Mouse (Mus musculus) liver, embryonic 14.5 days (tissue): ENCODE results near the gene Exosc9. TPM values are rescaled to one million over a fixed set of nuclear protein-coding genes. Genes with fewer than 3 reads are reported as not detected.

Experiments used
- ATAC-seq: fragments of 200-750 bp; cut with Nextera tagmentation; 2 replicates; pipeline ENCODE4 v1.8.0; 2017; ENCODE audit warnings: moderate number of reproducible peaks, mild to moderate bottlenecking, moderate library complexity; ENCODE audit not compliant: insufficient read depth
- DNase-seq, 3 experiments: peaks; one replicate each; pipeline ENCODE4 v3.0.0-alpha.2; 2012 to 2013; ENCODE audit warnings: low read depth in 3 of 3, low spot score in 3 of 3
- H3K27ac ChIP-seq: fragments of 300-500 bp; sonication (generic); 2 replicates; pipeline ENCODE4 v1.5.1; 2014; ENCODE audit warnings: moderate library complexity, mild to moderate bottlenecking, control low read depth, inconsistent platforms
- H3K27me3 ChIP-seq: fragments of 300-500 bp; sonication (generic); 2 replicates; pipeline ENCODE4 v1.6.1; 2014; ENCODE audit warnings: mild to moderate bottlenecking, low read length, moderate library complexity; ENCODE audit not compliant: control insufficient read depth, insufficient read depth
- H3K36me3 ChIP-seq: fragments of 300-500 bp; sonication (generic); replicated peaks from 2 replicates; pipeline ENCODE4 v1.6.1; 2014; ENCODE audit warnings: low read depth; ENCODE audit not compliant: control insufficient read depth, insufficient read depth
- H3K4me1 ChIP-seq, 2 experiments: fragments of 200-500 bp in 1 of 2; fragments of 300-500 bp in 1 of 2; sonication (generic) in 1 of 2; replicated peaks; 2 replicates each; pipeline ENCODE4 v1.6.1; 2012 to 2014; ENCODE audit warnings: antibody characterized with exemption in 1 of 2, inconsistent platforms in 1 of 2, low read length in 1 of 2; ENCODE audit not compliant: control insufficient read depth in 2 of 2, insufficient read depth in 2 of 2
- H3K4me2 ChIP-seq: fragments of 300-500 bp; sonication (generic); 2 replicates; pipeline ENCODE4 v1.6.1; 2014; ENCODE audit warnings: low read depth, mild to moderate bottlenecking, control low read depth, moderate library complexity
- H3K4me3 ChIP-seq, 2 experiments: fragments of 200-500 bp in 1 of 2; fragments of 300-500 bp in 1 of 2; sonication (generic) in 1 of 2; 2 replicates each; pipeline ENCODE4 v1.5.1; 2012 to 2014; ENCODE audit warnings: low read depth in 2 of 2, low read length in 2 of 2, mild to moderate bottlenecking in 2 of 2, control low read depth in 1 of 2, inconsistent platforms in 1 of 2, moderate library complexity in 1 of 2; ENCODE audit not compliant: insufficient read depth in 1 of 2
- H3K9ac ChIP-seq: fragments of 300-500 bp; sonication (generic); replicated peaks from 2 replicates; pipeline ENCODE4 v1.6.1; 2014; ENCODE audit warnings: mild to moderate bottlenecking, control low read depth, moderate library complexity
- H3K9me3 ChIP-seq: fragments of 300-500 bp; sonication (generic); 2 replicates; pipeline ENCODE4 v1.6.1; 2016; ENCODE audit warnings: low read length, mixed read lengths; ENCODE audit not compliant: control insufficient read depth
- CTCF ChIP-seq: IDR thresholded peaks from 2 replicates; pipeline ENCODE4 v1.5.1; 2016; ENCODE audit warnings: antibody characterized with exemption, low read depth, control low read depth
- EP300 ChIP-seq: IDR thresholded peaks from 2 replicates; pipeline ENCODE4 v1.6.1; 2016; ENCODE audit warnings: antibody characterized with exemption, low read depth
- WGBS: fragments of 180-500 bp; shearing (Covaris S2); extraction: QIAGEN DNeasy Blood & Tissue Kit; methylation state at CpG from one replicate; pipeline ENCODE4 v1.1.7; 2014; ENCODE audit not compliant: insufficient replicate concordance; 5-methylcytosine and 5-hydroxymethylcytosine counted together
- polyA plus RNA-seq, 2 experiments: library from polyadenylated mRNA; depleted of rRNA in 1 of 2; stranded (reverse) in 1 of 2; unstranded in 1 of 2; fragments of >200 nt; fragmentation: Nextera tagmentation in 1 of 2; extraction: Ambion mirVana in 1 of 2; gene quantifications; 2 replicates each; pipeline versions ENCODE4 v1.2.1 to v1.2.3; 2012 to 2014

Gene Exosc9
- polyA plus RNA-seq, 2 experiments, result 25.1 to 37.6 TPM

- Histone ChIP-seq H3K9ac (no peak overlapping the region), H3K36me3 (no peaks in the 10 kb centered on the region), H3K4me3 (no peak overlapping the region), H3K4me2 (no peak overlapping the region), H3K27me3 (no peaks in the 10 kb centered on the region), H3K9me3 (no peaks in the 10 kb centered on the region), H3K4me1 (peaks cover 0 to 7% of the 10 kb centered on the region in 2 experiments; a peak in 1 of 4 replicates), H3K27ac (no peak overlapping the region)
- ATAC-seq, result no peak
- no peak for DNase-seq
- WGBS, result 51% methylated on average over 2 of the region's 2 CpGs
- TF ChIP-seq EP300 (no peak), CTCF (no peak)
These were observed 21.2 kb upstream of the Exosc9 start for GRCm38 (mm10) chr3:36531242-36531641.

- 6% methylated on average over 18 of the region's 18 CpGs for WGBS
- no peaks in the 10 kb centered on the region for H3K27me3 ChIP-seq
- TF ChIP-seq EP300 (no peak), CTCF (no peak)
- H3K4me2 ChIP-seq, result peak overlapping the region; percentile 45
- peak overlapping the region; percentile 17 to 51 for H3K4me3 ChIP-seq
- ATAC-seq, result no peak
- no peak for DNase-seq
- no peak overlapping the region for H3K9ac ChIP-seq
- no peaks in the 10 kb centered on the region for H3K9me3 ChIP-seq
- no peaks in the 10 kb centered on the region for H3K36me3 ChIP-seq
- H3K27ac ChIP-seq, result no peak overlapping the region
- peaks cover 0 to 7% of the 10 kb centered on the region in 2 experiments; a peak in 1 of 4 replicates for H3K4me1 ChIP-seq
These were observed 20.3 kb upstream of the Exosc9 start for GRCm38 (mm10) chr3:36531979-36532542.

- Histone ChIP-seq H3K27me3 (no peaks in the 10 kb centered on the region), H3K4me2 (no peak overlapping the region; the same call in 1 of the 2 replicates), H3K4me1 (peaks cover 0 to 7% of the 10 kb centered on the region in 2 experiments; a peak in 1 of 4 replicates), H3K4me3 (no peak overlapping the region), H3K9ac (no peak overlapping the region), H3K27ac (no peak overlapping the region), H3K36me3 (no peaks in the 10 kb centered on the region), H3K9me3 (no peaks in the 10 kb centered on the region)
- TF ChIP-seq CTCF (no peak), EP300 (no peak)
- no peak for ATAC-seq
- WGBS, result 37% methylated on average over 7 of the region's 7 CpGs
- DNase-seq, result no peak
These were observed 19.7 kb upstream of the Exosc9 start for GRCm38 (mm10) chr3:36532738-36533137.

- 3% methylated on average over 1 of the region's 1 CpGs for WGBS
- no peaks in the 10 kb centered on the region for H3K9me3 ChIP-seq
These were observed 19.2 kb upstream of the Exosc9 start for GRCm38 (mm10) chr3:36533201-36533672.

GRCm38 (mm10) chr3:36536041-36536440, 16.4 kb upstream of the Exosc9 start:
- Histone ChIP-seq H3K4me3 (no peak overlapping the region), H3K36me3 (no peaks in the 10 kb centered on the region), H3K4me1 (peaks cover 0 to 7% of the 10 kb centered on the region in 2 experiments; a peak in 1 of 4 replicates), H3K27ac (no peak overlapping the region), H3K4me2 (no peak overlapping the region), H3K27me3 (no peaks in the 10 kb centered on the region), H3K9me3 (no peaks in the 10 kb centered on the region), H3K9ac (no peak overlapping the region)
- DNase-seq, result no peak
- no peak for ATAC-seq
- TF ChIP-seq EP300 (no peak), CTCF (no peak)
- 60% methylated on average over 12 of the region's 12 CpGs for WGBS

More at GRCm38 (mm10) chr3:36533201-36533672, 19.2 kb upstream of the Exosc9 start:
- Histone ChIP-seq H3K4me1 (peaks cover 0 to 7% of the 10 kb centered on the region in 2 experiments; a peak in 1 of 4 replicates), H3K36me3 (no peaks in the 10 kb centered on the region), H3K27me3 (no peaks in the 10 kb centered on the region), H3K4me3 (no peak overlapping the region), H3K4me2 (no peak overlapping the region), H3K9ac (no peak overlapping the region), H3K27ac (no peak overlapping the region)
- TF ChIP-seq CTCF (no peak), EP300 (no peak)
- ATAC-seq (no peak), DNase-seq (no peak)
